Mouse (Mus musculus) liver, embryonic 14.5 days (tissue): ENCODE measurements around the gene Gm10358. TPM values are rescaled to one million over a fixed set of nuclear protein-coding genes. Genes with fewer than 3 reads are reported as not detected.

Experiments used
- ATAC-seq: fragments of 200-750 bp; cut with Nextera tagmentation; 2 replicates; pipeline ENCODE4 v1.8.0; 2017; ENCODE audit warnings: moderate number of reproducible peaks, mild to moderate bottlenecking, moderate library complexity; ENCODE audit not compliant: insufficient read depth
- DNase-seq, 3 experiments: peaks; one replicate each; pipeline ENCODE4 v3.0.0-alpha.2; 2012 to 2013; ENCODE audit warnings: low read depth in 3 of 3, low spot score in 3 of 3
- H3K27ac ChIP-seq: fragments of 300-500 bp; sonication (generic); 2 replicates; pipeline ENCODE4 v1.5.1; 2014; ENCODE audit warnings: moderate library complexity, mild to moderate bottlenecking, control low read depth, inconsistent platforms
- H3K27me3 ChIP-seq: fragments of 300-500 bp; sonication (generic); 2 replicates; pipeline ENCODE4 v1.6.1; 2014; ENCODE audit warnings: mild to moderate bottlenecking, low read length, moderate library complexity; ENCODE audit not compliant: control insufficient read depth, insufficient read depth
- H3K36me3 ChIP-seq: fragments of 300-500 bp; sonication (generic); replicated peaks from 2 replicates; pipeline ENCODE4 v1.6.1; 2014; ENCODE audit warnings: low read depth; ENCODE audit not compliant: control insufficient read depth, insufficient read depth
- H3K4me1 ChIP-seq, 2 experiments: fragments of 200-500 bp in 1 of 2; fragments of 300-500 bp in 1 of 2; sonication (generic) in 1 of 2; replicated peaks; 2 replicates each; pipeline ENCODE4 v1.6.1; 2012 to 2014; ENCODE audit warnings: antibody characterized with exemption in 1 of 2, inconsistent platforms in 1 of 2, low read length in 1 of 2; ENCODE audit not compliant: control insufficient read depth in 2 of 2, insufficient read depth in 2 of 2
- H3K4me2 ChIP-seq: fragments of 300-500 bp; sonication (generic); 2 replicates; pipeline ENCODE4 v1.6.1; 2014; ENCODE audit warnings: low read depth, mild to moderate bottlenecking, control low read depth, moderate library complexity
- H3K4me3 ChIP-seq, 2 experiments: fragments of 200-500 bp in 1 of 2; fragments of 300-500 bp in 1 of 2; sonication (generic) in 1 of 2; 2 replicates each; pipeline ENCODE4 v1.5.1; 2012 to 2014; ENCODE audit warnings: low read depth in 2 of 2, low read length in 2 of 2, mild to moderate bottlenecking in 2 of 2, control low read depth in 1 of 2, inconsistent platforms in 1 of 2, moderate library complexity in 1 of 2; ENCODE audit not compliant: insufficient read depth in 1 of 2
- H3K9ac ChIP-seq: fragments of 300-500 bp; sonication (generic); replicated peaks from 2 replicates; pipeline ENCODE4 v1.6.1; 2014; ENCODE audit warnings: mild to moderate bottlenecking, control low read depth, moderate library complexity
- H3K9me3 ChIP-seq: fragments of 300-500 bp; sonication (generic); 2 replicates; pipeline ENCODE4 v1.6.1; 2016; ENCODE audit warnings: low read length, mixed read lengths; ENCODE audit not compliant: control insufficient read depth
- CTCF ChIP-seq: IDR thresholded peaks from 2 replicates; pipeline ENCODE4 v1.5.1; 2016; ENCODE audit warnings: antibody characterized with exemption, low read depth, control low read depth
- EP300 ChIP-seq: IDR thresholded peaks from 2 replicates; pipeline ENCODE4 v1.6.1; 2016; ENCODE audit warnings: antibody characterized with exemption, low read depth
- WGBS: fragments of 180-500 bp; shearing (Covaris S2); extraction: QIAGEN DNeasy Blood & Tissue Kit; methylation state at CpG from one replicate; pipeline ENCODE4 v1.1.7; 2014; ENCODE audit not compliant: insufficient replicate concordance; 5-methylcytosine and 5-hydroxymethylcytosine counted together
- polyA plus RNA-seq, 2 experiments: library from polyadenylated mRNA; depleted of rRNA in 1 of 2; stranded (reverse) in 1 of 2; unstranded in 1 of 2; fragments of >200 nt; fragmentation: Nextera tagmentation in 1 of 2; extraction: Ambion mirVana in 1 of 2; gene quantifications; 2 replicates each; pipeline versions ENCODE4 v1.2.1 to v1.2.3; 2012 to 2014

Gene Gm10358
- polyA plus RNA-seq, 2 experiments = 0.17 to 0.49 TPM

GRCm38 (mm10) chr8:75372006-75372405, 34.4 kb downstream of the Gm10358 start:
- DNase-seq = no peak
- no peaks in the 10 kb centered on the region for H3K36me3 ChIP-seq
- H3K27ac ChIP-seq = no peak overlapping the region
- H3K9me3 ChIP-seq = no peaks in the 10 kb centered on the region
- ATAC-seq = no peak
- H3K9ac ChIP-seq = no peak overlapping the region
- WGBS = 69% methylated on average over 2 of the region's 2 CpGs
- no peaks in the 10 kb centered on the region for H3K4me1 ChIP-seq
- H3K27me3 ChIP-seq = no peaks in the 10 kb centered on the region
- H3K4me2 ChIP-seq = no peak overlapping the region
- no peak for TF ChIP-seq EP300
- TF ChIP-seq CTCF = no peak
- no peak overlapping the region for H3K4me3 ChIP-seq

Other genes with a start within 250 kb of the Gm10358 start
- gene Rasd2, start 192.6 kb downstream of the Gm10358 start, polyA plus RNA-seq (2012; rRNA removed) = 0.04 TPM in 1 of 2 replicates, not detected in the other
- not detected in 2 replicates for gene Rasd2, start 192.6 kb downstream of the Gm10358 start, polyA plus RNA-seq (2014; fragmentation: Nextera tagmentation; extraction: Ambion mirVana)
- not detected in 2 replicates for gene Iqcm, start 42.1 kb upstream of the Gm10358 start, polyA plus RNA-seq (2012; rRNA removed)
- gene Iqcm, start 42.1 kb upstream of the Gm10358 start, polyA plus RNA-seq (2014; fragmentation: Nextera tagmentation; extraction: Ambion mirVana) = not detected in 2 replicates